In the genomic region with DNA sequence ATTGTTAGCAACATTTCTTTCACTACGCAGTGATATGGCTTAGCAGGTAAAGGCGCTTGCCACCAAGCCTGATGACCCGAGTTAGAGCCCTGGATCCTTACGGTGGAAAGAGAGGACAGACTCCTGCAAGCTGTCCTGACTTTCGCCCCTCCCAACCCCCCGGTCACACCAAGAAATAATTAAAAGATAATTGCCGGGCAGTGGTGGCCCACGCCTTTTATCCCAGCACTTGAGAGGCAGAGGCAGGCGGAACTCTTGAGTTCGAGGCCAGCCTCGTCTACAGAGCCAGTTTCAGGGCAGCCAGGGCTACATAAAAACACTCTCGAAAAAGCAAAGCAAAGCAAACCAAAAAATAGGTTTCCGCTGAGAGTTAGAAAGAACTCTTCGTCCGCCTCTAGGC, we compare ENCODE assay signal across 8 mouse cellular contexts. TPM values are rescaled to one million over a fixed set of nuclear protein-coding genes. Genes with fewer than 3 reads are reported as not detected.
DNase-seq lines count a peak whose midpoint lies in the region; ATAC-seq and TF ChIP-seq lines count a peak whose summit lies in the region.

No protein-coding gene starts in this region.

- H3K4me3 ChIP-seq in heart, embryonic 10.5 days = peak overlapping the region; percentile 79
- H3K4me3 ChIP-seq in CH12.LX (replicated peaks in 1 of 3; ENCODE audit: low read depth in 2 of 3, low read length in 2 of 3, poor library complexity in 1 of 3) = peak overlapping the region; percentile 68 to 96 (median 94)
- H3K4me3 ChIP-seq in forebrain, embryonic 15.5 days = peak overlapping the region; percentile 57
- peak overlapping the region; percentile 75 for H3K4me3 ChIP-seq in liver, embryonic 16.5 days (ENCODE audit: low read depth, low read length)

- H3K4me1 ChIP-seq in heart, embryonic 10.5 days = peaks cover 18% of the 10 kb centered on the region
- peaks cover 3 to 19% of the 10 kb centered on the region in 2 experiments; a peak in 3 of 4 replicates for H3K4me1 ChIP-seq in CH12.LX (ENCODE audit: control insufficient read depth in 1 of 2, insufficient read depth in 2 of 2)
- H3K4me1 ChIP-seq in forebrain, embryonic 15.5 days = peaks cover 17% of the 10 kb centered on the region
- peaks cover 14% of the 10 kb centered on the region for H3K4me1 ChIP-seq in liver, embryonic 16.5 days (ENCODE audit: control insufficient read depth, low read depth, low read length)

- TF ChIP-seq CTCF in CH12.LX (conservative IDR thresholded peaks at IDR 0.05 in 1 of 2, IDR thresholded peaks at IDR 0.05 in 1 of 2; ENCODE audit: low read depth in 2 of 2, low read length in 2 of 2) = no peak

- TF ChIP-seq POLR2A in CH12.LX (IDR thresholded peaks at IDR 0.05; ENCODE audit: low read depth, low read length) = no peak

- H3K79me2 ChIP-seq in CH12.LX (replicated peaks; ENCODE audit: control insufficient read depth, extremely low read depth, insufficient read depth, poor library complexity, severe bottlenecking) = peaks cover 43% of the 10 kb centered on the region

- TF ChIP-seq EP300 in CH12.LX (IDR thresholded peaks at IDR 0.05; ENCODE audit: low read length) = no peak

- H3K9me3 ChIP-seq in heart, embryonic 10.5 days = no peaks in the 10 kb centered on the region
- no peaks in the 10 kb centered on the region for H3K9me3 ChIP-seq in CH12.LX (replicated peaks; ENCODE audit: low read length)
- H3K9me3 ChIP-seq in forebrain, embryonic 15.5 days = no peaks in the 10 kb centered on the region
- no peaks in the 10 kb centered on the region for H3K9me3 ChIP-seq in liver, embryonic 16.5 days (replicated peaks; ENCODE audit: control insufficient read depth, low read length)

- no peak for TF ChIP-seq RAD21 in CH12.LX (IDR thresholded peaks at IDR 0.05; ENCODE audit: low read depth, low read length)

- intact Hi-C loops in heart, postnatal 36 days (cut with DNase I) = no loop called here

- ATAC-seq in forebrain, embryonic 15.5 days (replicated peaks) = peak; percentile 18; the same call in 1 of the 2 replicates
- ATAC-seq in liver, embryonic 16.5 days (ENCODE audit: low read depth) = peak; percentile 25; the same call in 1 of the 2 replicates
- ATAC-seq in megakaryocyte-erythroid progenitor cell, adult 5-6 weeks (replicated peaks; ENCODE audit: low FRiP score, low TSS enrichment, poor library complexity, severe bottlenecking) = no peak

- in situ Hi-C loops in CH12.LX (cut with MboI; ENCODE audit: low pct_ligation_motif_present, low pct_unique_long_range_greater_than_20kb, low sequenced_read_pairs) = no loop called here

- H3K27ac ChIP-seq in heart, embryonic 10.5 days = peak overlapping the region; percentile 91
- H3K27ac ChIP-seq in CH12.LX (ENCODE audit: insufficient read depth, low read depth) = no peak overlapping the region
- peak overlapping the region; percentile 69 for H3K27ac ChIP-seq in forebrain, embryonic 15.5 days (replicated peaks)
- H3K27ac ChIP-seq in liver, embryonic 16.5 days (ENCODE audit: low read length) = peak overlapping the region; percentile 88

- DNase-seq in heart, embryonic 10.5 days (ENCODE audit: low spot score) = no peak
- DNase-seq in heart, postnatal 36 days = no peak
- no peak for DNase-seq in CH12.LX (ENCODE audit: extremely low read depth)
- no peak for DNase-seq in cerebellum, adult 11 months
- no peak for DNase-seq in left cerebral cortex, adult 11 months (ENCODE audit: low spot score)

- dilution Hi-C loops in CH12.LX (cut with MboI; ENCODE audit: extremely low pct_ligation_motif_present, extremely low pct_unique_long_range_greater_than_20kb, low sequenced_read_pairs) = no loop called here

- 6% methylated on average over 15 of the region's 15 CpGs for WGBS in heart, embryonic 10.5 days
- 7% methylated on average over 15 of the region's 15 CpGs for WGBS in forebrain, embryonic 15.5 days
- 4% methylated on average over 15 of the region's 15 CpGs for WGBS in liver, embryonic 16.5 days (ENCODE audit: insufficient replicate concordance)

- peak overlapping the region; percentile 87 for H3K4me2 ChIP-seq in CH12.LX (ENCODE audit: insufficient read depth, low read depth, poor library complexity, severe bottlenecking)
- H3K4me2 ChIP-seq in forebrain, embryonic 15.5 days (replicated peaks) = peak overlapping the region; percentile 54
- peak overlapping the region; percentile 70 for H3K4me2 ChIP-seq in liver, embryonic 16.5 days (ENCODE audit: low read depth, low read length)

- peaks cover 42% of the 10 kb centered on the region for H3K36me3 ChIP-seq in heart, embryonic 10.5 days
- H3K36me3 ChIP-seq in CH12.LX (replicated peaks in 1 of 2; ENCODE audit: control insufficient read depth in 1 of 2, insufficient read depth in 1 of 2, low read length in 1 of 2) = peaks cover 25 to 62% of the 10 kb centered on the region in 2 experiments
- H3K36me3 ChIP-seq in forebrain, embryonic 15.5 days = peaks cover 16% of the 10 kb centered on the region; the same call in 1 of the 2 replicates
- peaks cover 7% of the 10 kb centered on the region for H3K36me3 ChIP-seq in liver, embryonic 16.5 days (ENCODE audit: control insufficient read depth, insufficient read depth)

- H3K9ac ChIP-seq in CH12.LX (ENCODE audit: insufficient read depth, low read depth) = peak overlapping the region; percentile 88
- peak overlapping the region; percentile 70 for H3K9ac ChIP-seq in forebrain, embryonic 15.5 days (replicated peaks)
- peak overlapping the region; percentile 83 for H3K9ac ChIP-seq in liver, embryonic 16.5 days (ENCODE audit: low read depth, low read length)

- H3K27me3 ChIP-seq in heart, embryonic 10.5 days (ENCODE audit: insufficient read depth, poor library complexity, severe bottlenecking) = no peaks in the 10 kb centered on the region
- no peaks in the 10 kb centered on the region for H3K27me3 ChIP-seq in CH12.LX (replicated peaks)
- no peaks in the 10 kb centered on the region for H3K27me3 ChIP-seq in forebrain, embryonic 15.5 days
- no peaks in the 10 kb centered on the region for H3K27me3 ChIP-seq in liver, embryonic 16.5 days (ENCODE audit: control insufficient read depth, insufficient read depth, low read depth, low read length)

RNA-seq across cellular contexts. Expression of a gene that starts 0.3 kb away (rescaled TPM):
- polyA plus RNA-seq in heart, embryonic 10.5 days (2016; fragmentation: Nextera tagmentation; extraction: Ambion mirVana) = 380 and 402 TPM in 2 replicates
- total RNA-seq in heart, postnatal 36 days (2021) = 100 to 1,000 TPM; 318 to 326 TPM
- total RNA-seq in CH12.LX (2012; rRNA removed) (317 and 415 TPM in 2 replicates), CH12.LX (2014; rRNA removed) (453 and 557 TPM in 2 replicates)
- polyA plus RNA-seq in CH12.LX (2012; ENCODE audit: insufficient read length, low read depth) = 251 and 292 TPM in 2 replicates
- 294 and 306 TPM in 2 replicates for polyA plus RNA-seq in forebrain, embryonic 15.5 days (2015; fragmentation: Nextera tagmentation; extraction: Ambion mirVana)
- 156 and 178 TPM in 2 replicates for polyA plus RNA-seq in liver, embryonic 16.5 days (2015; fragmentation: Nextera tagmentation; extraction: Ambion mirVana)
- total RNA-seq in megakaryocyte-erythroid progenitor cell, adult 5-6 weeks (2014; fragmentation: Nextera tagmentation) = 204 and 223 TPM in 2 replicates
- 318 and 398 TPM in 2 replicates for total RNA-seq in megakaryocyte-erythroid progenitor cell, adult 5-6 weeks (2017)

RNA-seq across cellular contexts. Expression of a gene that starts 11.1 kb away (rescaled TPM):
- 6.0 and 10.7 TPM in 2 replicates for polyA plus RNA-seq in heart, embryonic 10.5 days (2016; fragmentation: Nextera tagmentation; extraction: Ambion mirVana)
- 10 to 100 TPM in 1 of 2 experiments, 1 to 10 TPM in 1; 4.5 to 20.1 TPM for total RNA-seq in heart, postnatal 36 days (2021)
- total RNA-seq in CH12.LX (2012; rRNA removed) (0.88 and 1.0 TPM in 2 replicates), CH12.LX (2014; rRNA removed) (1.0 and 1.2 TPM in 2 replicates)
- 5.1 and 5.8 TPM in 2 replicates for polyA plus RNA-seq in CH12.LX (2012; ENCODE audit: insufficient read length, low read depth)
- polyA plus RNA-seq in forebrain, embryonic 15.5 days (2015; fragmentation: Nextera tagmentation; extraction: Ambion mirVana) = 4.3 TPM in 2 replicates
- 0.78 and 1.1 TPM in 2 replicates for polyA plus RNA-seq in liver, embryonic 16.5 days (2015; fragmentation: Nextera tagmentation; extraction: Ambion mirVana)
- 0.69 and 3.3 TPM in 2 replicates for total RNA-seq in megakaryocyte-erythroid progenitor cell, adult 5-6 weeks (2014; fragmentation: Nextera tagmentation)
- 0.66 and 2.8 TPM in 2 replicates for total RNA-seq in megakaryocyte-erythroid progenitor cell, adult 5-6 weeks (2017)

RNA-seq across cellular contexts. Expression of a gene that starts 15.3 kb away (rescaled TPM):
- 40.4 and 55.1 TPM in 2 replicates for polyA plus RNA-seq in heart, embryonic 10.5 days (2016; fragmentation: Nextera tagmentation; extraction: Ambion mirVana)
- 10 to 100 TPM; 17.6 to 21.3 TPM for total RNA-seq in heart, postnatal 36 days (2021)
- total RNA-seq in CH12.LX (2012; rRNA removed) = 27.1 and 35.7 TPM in 2 replicates
- total RNA-seq in CH12.LX (2014; rRNA removed) = 11.0 and 11.5 TPM in 2 replicates
- 67.8 and 83.9 TPM in 2 replicates for polyA plus RNA-seq in CH12.LX (2012; ENCODE audit: insufficient read length, low read depth)
- 42.9 and 43.0 TPM in 2 replicates for polyA plus RNA-seq in forebrain, embryonic 15.5 days (2015; fragmentation: Nextera tagmentation; extraction: Ambion mirVana)
- 23.1 and 23.7 TPM in 2 replicates for polyA plus RNA-seq in liver, embryonic 16.5 days (2015; fragmentation: Nextera tagmentation; extraction: Ambion mirVana)
- 72.1 and 90.7 TPM in 2 replicates for total RNA-seq in megakaryocyte-erythroid progenitor cell, adult 5-6 weeks (2014; fragmentation: Nextera tagmentation)
- total RNA-seq in megakaryocyte-erythroid progenitor cell, adult 5-6 weeks (2017) = 66.7 and 100.0 TPM in 2 replicates

RNA-seq across cellular contexts. Expression of a gene that starts 20.8 kb away (rescaled TPM):
- 18.5 and 26.4 TPM in 2 replicates for polyA plus RNA-seq in heart, embryonic 10.5 days (2016; fragmentation: Nextera tagmentation; extraction: Ambion mirVana)
- 10 to 100 TPM; 11.4 to 11.7 TPM for total RNA-seq in heart, postnatal 36 days (2021)
- total RNA-seq in CH12.LX (2012; rRNA removed) (15.6 and 17.2 TPM in 2 replicates), CH12.LX (2014; rRNA removed) (40.6 and 54.0 TPM in 2 replicates)
- 43.9 and 46.1 TPM in 2 replicates for polyA plus RNA-seq in CH12.LX (2012; ENCODE audit: insufficient read length, low read depth)
- 12.7 and 14.7 TPM in 2 replicates for polyA plus RNA-seq in forebrain, embryonic 15.5 days (2015; fragmentation: Nextera tagmentation; extraction: Ambion mirVana)
- polyA plus RNA-seq in liver, embryonic 16.5 days (2015; fragmentation: Nextera tagmentation; extraction: Ambion mirVana) = 5.5 and 6.8 TPM in 2 replicates
- 2.1 and 2.3 TPM in 2 replicates for total RNA-seq in megakaryocyte-erythroid progenitor cell, adult 5-6 weeks (2014; fragmentation: Nextera tagmentation)
- total RNA-seq in megakaryocyte-erythroid progenitor cell, adult 5-6 weeks (2017) = 2.3 and 14.6 TPM in 2 replicates

RNA-seq across cellular contexts. Expression of a gene that starts 22.8 kb away (rescaled TPM):
- polyA plus RNA-seq in heart, embryonic 10.5 days (2016; fragmentation: Nextera tagmentation; extraction: Ambion mirVana) = 30.4 and 39.4 TPM in 2 replicates
- total RNA-seq in heart, postnatal 36 days (2021) = 100 to 1,000 TPM; 114 to 122 TPM
- total RNA-seq in CH12.LX (2012; rRNA removed) (63.8 and 69.4 TPM in 2 replicates), CH12.LX (2014; rRNA removed) (45.5 and 46.6 TPM in 2 replicates)
- polyA plus RNA-seq in CH12.LX (2012; ENCODE audit: insufficient read length, low read depth) = 59.9 and 62.2 TPM in 2 replicates
- polyA plus RNA-seq in forebrain, embryonic 15.5 days (2015; fragmentation: Nextera tagmentation; extraction: Ambion mirVana) = 31.3 and 39.8 TPM in 2 replicates
- polyA plus RNA-seq in liver, embryonic 16.5 days (2015; fragmentation: Nextera tagmentation; extraction: Ambion mirVana) = 10.9 and 12.6 TPM in 2 replicates
- 35.7 and 42.8 TPM in 2 replicates for total RNA-seq in megakaryocyte-erythroid progenitor cell, adult 5-6 weeks (2014; fragmentation: Nextera tagmentation)
- 16.2 and 21.1 TPM in 2 replicates for total RNA-seq in megakaryocyte-erythroid progenitor cell, adult 5-6 weeks (2017)
